Mouse (Mus musculus) ovary, postnatal 14 days (tissue): ENCODE measurements around the gene Vars.
"Not testable (repeated sequence)": the region's sequence is repeated elsewhere in the genome, so short reads cannot be mapped to it uniquely, and the experiment has no call there.

Source experiments
- DNase-seq: peaks from one replicate; pipeline ENCODE4 v3.0.0; 2022; ENCODE audit warnings: low spot score

Vars gene

DNA sequence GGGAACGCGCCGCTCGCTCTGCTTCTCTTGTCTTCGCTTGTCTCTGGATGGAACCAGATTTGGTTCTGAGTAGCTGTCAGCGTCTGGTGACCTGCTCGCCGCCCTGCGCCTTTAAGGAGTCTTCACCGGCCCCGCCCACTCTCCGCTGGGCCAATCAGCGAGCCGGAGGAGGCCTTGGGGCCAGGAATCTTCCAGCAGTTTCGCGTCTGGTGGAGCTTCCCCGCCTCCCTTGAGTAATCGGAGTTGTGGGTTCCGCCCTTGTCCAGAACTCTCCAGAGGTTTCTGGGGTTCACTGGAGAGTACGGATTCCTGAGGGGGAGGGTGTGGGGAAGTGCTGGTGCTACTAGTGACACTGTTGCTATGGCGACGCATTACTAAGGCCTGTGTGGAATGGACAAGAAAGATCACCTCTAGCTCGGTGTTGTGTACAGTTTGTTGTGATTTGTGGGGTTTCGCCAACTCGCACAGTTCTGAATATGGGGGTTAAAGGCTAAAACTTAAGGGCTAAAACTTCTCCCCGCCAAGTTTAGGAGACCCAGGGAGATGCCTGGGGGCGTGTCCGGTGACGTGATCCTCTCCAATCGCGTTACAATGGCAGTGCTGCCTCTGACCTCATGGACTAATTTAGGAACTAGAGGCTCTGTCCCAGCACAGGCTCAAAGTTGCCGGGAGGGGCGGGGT lies 28.6 kb upstream of the Vars start, which contains the start of the genes Hspa1a and Hspa1l:
TSS of gene Hspa1a (minus strand) at position 88 of the 681 bp plus-strand sequence.
TSS of gene Hspa1l (plus strand) at position 635 of the 681 bp plus-strand sequence.
- peak; percentile 61 for DNase-seq

DNA sequence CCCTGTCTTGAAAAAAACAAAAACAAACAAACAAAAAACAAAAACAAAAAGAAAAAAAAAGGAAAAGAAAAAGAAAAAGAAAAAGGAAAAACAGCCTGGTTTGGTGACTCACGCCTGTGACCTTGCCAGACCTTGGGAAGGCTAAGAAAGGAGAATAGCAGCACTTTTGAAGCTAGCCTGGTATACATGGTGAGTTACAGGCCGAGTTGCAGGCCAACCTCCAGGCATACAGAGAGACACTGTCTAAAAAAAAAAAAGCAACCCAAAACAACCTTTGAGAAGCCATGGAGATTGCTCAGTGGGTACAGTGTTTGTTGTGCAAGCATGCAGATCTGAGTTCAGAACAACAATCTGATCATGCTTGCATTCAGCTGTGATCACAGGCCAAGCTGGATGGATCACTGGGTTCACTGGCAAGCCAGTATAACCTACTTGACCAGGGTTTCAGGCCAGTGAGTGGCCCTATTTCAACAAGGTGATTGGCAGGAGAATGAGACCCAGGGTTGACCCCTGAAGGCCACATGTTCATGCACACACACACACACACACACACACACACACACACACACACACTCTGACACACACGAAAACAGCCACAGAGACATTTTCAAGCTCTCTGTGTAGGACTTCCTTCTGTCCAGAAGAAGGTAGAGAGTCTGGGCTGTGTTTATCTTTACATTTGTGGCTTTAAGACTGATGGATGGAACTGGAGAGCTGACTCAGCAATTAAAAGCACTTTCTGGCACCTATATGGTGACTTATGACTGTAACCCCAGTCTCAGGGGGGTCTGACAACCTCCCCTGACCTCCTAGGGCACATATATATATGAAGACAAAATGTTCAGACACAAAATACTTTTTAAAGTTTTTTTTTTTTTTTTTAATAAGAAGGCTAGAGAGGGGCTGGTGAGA lies 24.9 kb upstream of the Vars start:
- no peak for DNase-seq

DNA sequence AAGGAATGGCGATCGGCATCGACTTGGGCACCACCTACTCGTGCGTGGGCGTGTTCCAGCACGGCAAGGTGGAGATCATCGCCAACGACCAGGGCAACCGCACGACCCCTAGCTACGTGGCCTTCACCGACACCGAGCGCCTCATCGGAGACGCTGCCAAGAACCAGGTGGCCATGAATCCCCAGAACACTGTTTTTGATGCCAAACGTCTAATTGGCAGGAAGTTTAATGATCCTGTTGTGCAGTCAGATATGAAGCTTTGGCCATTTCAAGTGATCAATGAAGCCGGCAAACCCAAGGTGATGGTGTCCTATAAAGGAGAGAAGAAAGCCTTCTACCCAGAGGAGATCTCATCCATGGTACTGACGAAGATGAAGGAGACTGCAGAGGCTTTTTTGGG lies 23.8 kb upstream of the Vars start:
- DNase-seq: no peak

DNA sequence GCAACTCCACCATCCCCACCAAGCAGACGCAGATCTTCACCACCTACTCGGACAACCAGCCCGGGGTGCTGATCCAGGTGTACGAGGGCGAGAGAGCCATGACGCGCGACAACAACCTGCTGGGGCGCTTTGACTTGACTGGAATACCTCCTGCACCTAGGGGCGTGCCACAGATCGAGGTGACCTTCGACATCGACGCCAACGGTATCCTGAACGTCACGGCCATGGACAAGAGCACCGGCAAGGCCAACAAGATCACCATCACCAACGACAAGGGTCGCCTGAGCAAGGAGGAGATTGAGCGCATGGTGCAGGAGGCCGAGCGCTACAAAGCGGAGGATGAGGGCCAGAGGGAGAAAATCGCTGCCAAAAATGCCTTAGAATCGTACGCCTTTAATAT lies 22.5 kb upstream of the Vars start:
- no peak for DNase-seq

DNA sequence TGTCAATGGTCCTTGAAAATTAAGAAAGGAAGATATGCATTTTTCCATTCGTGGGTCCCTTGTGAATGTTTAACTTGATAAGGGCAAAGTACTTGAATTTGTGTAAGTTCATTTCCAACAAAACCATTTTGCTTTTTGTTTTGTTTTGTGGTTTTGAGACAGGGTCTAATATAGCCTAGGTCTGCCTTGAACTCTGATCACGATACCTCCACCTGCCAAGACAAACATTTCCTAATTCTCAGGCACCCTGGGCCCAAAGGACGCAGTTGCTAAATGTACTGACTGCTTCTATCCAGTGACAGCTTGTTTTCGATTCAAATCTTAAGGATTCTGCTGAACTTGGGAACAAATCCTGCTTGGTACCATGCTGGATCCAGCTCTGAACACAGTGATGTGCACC lies 21.2 kb upstream of the Vars start:
- no peak for DNase-seq

DNA sequence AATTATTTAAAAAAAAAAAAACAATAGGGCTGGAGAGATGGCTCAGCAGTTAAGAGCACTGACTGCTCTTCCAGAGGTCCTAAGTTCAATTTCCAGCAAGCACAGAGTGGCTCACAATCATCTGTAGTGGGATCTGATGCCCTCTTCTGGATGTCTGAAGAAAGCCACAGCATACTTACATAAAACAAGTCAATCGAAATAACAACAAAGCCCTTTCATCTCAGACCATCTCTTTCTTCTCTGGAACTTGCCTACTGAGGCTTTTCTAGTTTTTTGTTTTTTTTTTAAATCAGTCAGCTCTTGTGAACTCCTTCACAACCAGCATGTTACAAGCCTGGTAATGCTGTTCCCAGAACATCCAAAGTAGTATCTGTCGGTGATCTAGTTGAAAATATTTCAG lies 20.1 kb upstream of the Vars start:
- DNase-seq: no peak

DNA sequence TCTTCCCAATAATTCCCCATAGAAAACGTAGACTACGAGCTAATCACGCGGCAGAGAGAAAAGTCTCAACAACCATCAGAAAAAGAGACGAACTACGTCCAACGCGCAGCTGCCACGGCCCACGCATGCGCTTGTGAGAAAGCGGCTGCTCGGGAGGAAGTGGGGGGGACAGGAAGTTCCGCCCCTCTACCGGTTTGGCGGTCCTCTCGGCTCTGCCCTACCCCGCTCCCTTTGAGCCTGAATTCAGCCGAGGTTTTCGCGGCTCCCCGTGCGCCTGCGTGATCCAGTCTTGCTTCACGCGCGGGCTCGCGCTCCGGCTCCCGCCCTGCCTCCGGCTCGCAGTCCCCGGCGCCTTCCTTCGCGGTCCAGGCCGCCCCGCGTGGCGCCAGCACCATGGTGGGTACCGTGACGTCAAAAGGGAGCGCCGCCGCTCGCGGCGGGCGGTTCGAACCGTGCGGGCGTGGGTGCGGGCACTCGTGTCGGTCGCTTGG lies 19.1 kb upstream of the Vars start, which contains the start of gene Lsm2:
TSS of gene Lsm2 (plus strand) at position 173 of the 491 bp plus-strand sequence.
- DNase-seq: peak; percentile 82

DNA sequence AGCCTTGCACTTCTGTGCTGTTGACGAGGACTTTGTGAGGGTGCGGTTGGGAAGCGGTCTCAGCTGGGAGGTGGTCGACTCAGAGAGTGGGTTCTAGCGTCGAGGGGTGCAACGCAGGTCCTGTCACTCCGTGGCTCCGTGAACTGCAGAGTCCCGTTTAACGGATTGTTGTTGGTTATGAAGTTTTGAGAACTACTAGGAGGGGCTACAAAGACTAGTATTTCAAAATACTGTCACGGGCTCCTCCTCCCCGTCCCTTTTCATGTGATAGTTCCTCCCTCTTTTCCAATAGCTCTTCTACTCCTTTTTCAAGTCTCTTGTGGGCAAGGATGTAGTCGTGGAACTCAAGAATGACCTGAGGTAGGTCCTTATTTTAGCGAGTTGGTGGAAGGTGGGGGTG lies 18.5 kb upstream of the Vars start:
- DNase-seq: no peak

DNA sequence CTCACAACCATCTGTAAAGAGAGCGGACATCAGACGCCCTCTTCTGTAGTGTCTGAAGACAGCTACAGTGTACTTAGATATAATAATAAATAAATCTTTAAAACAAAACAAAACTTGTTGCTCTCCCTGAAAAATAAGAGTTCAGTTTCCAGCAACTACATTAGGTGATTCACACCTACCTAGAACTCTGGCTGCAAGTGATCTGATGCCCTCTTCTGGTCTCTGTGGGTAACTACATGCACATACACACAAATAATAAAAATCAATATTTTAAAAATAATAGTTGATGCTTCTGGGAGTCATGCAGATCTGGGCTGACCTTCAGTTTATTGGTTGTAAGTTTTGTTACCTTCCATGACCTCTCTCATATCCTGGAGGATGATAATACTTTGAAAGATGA lies 16.6 kb upstream of the Vars start:
- DNase-seq: no peak

DNA sequence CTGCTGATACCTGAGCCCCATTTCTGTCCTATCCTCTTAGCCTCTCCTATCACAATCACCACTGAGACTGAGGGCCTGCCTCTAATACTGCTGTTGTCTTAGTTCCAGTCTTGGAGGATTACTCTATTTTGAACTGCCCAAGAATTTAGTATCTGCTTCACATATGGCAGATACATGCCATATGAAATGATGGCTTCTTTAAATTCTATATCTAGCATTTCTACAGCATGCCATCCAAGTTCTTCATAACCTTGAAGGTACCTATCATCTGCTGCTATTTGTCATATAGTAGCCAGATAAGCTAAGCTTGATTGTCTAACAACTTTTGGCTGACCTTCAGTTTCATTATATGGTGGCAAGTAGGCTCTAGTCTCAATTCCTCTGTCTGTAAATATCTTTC lies 6.0 kb upstream of the Vars start:
- DNase-seq: no peak

DNA sequence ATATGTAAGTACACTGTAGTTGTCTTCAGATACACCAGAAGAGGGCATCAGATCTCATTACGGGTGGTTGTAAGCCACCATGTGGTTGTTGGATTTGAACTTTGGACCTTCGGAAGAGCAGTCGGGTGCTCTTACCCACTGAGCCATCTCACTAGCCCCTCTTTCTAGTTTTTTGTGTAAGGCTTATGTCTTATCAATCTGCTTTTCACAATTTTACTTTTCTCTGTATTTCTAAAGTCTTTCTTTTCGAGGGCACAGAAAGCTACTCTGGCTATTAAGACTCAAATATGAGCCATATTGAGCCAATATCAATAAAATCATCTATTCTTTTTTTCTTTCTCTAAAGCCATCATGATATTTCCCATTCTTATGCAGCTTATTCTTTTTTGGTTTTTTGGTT lies 5.6 kb upstream of the Vars start:
- not testable (repeated sequence) for DNase-seq

DNA sequence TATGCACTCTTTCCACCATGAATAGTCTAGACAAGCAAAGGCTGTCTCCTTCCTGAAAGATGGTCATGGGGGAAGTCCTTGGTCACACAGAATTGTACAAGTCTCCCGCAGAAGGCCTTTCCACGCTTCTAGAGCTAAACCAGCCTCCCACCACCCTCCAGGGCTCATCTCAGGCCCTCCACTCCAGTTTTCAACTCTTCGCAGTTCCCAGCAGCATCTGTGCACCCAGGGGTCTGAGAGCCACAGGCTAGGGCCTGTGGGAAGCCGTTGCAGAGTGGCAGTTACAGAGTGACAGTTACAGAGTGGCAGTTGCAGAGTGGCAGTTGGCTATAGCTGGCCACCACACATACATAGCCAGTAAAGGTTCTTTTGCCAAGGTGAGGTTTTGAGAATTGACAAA lies 4.9 kb upstream of the Vars start:
- not testable (repeated sequence) for DNase-seq

DNA sequence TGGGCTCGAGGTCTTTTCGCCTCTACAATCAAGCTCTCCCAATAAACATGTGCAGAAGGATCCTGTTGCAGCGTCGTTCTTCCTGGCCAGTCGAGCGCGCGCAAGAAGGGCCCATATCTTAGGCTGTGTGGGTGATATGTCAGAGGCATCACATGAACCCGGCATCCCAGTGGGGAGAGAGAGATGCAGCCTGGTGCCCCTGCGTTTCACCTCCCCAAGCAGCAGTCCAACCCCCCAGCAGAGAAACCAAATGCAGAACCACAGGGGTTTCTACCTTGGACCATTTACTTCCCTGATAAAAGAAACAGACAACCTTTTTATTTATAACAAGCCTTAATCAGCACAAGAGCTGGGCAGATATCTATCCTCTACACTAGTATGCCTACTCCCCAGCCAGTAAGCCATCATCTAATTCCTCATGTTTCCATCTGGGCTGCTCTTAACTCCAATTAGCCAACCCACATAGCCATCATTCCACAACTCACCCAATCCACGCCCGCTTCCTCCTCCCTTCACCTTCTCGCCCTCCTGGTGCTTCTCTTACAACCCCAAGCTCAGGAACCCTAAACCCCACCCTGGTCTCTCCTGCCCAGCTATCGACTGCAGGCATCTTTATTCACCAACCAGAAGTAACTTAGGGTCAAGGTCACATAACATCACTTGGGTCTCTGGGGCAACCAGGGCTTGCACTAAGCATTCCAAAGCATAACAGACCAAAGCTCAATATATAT lies 4.2 kb upstream of the Vars start:
- DNase-seq: no peak

DNA sequence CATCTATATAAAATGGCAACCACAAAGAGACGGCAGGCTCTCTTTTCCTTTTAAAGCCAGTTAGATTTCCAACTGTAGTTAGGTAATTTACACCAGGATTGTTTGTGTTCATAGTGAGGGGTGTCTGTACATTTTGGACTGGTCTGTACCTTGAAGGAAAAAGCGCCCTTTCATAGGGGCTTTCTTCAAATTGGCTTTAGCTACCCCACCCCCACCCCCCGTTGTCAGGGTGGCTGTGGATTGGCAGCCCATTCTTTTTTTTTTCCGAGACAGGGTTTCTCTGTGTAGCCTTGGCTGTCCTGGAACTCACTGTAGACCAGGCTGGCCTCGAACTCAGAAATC lies 3.7 kb upstream of the Vars start:
- DNase-seq: no peak

DNA sequence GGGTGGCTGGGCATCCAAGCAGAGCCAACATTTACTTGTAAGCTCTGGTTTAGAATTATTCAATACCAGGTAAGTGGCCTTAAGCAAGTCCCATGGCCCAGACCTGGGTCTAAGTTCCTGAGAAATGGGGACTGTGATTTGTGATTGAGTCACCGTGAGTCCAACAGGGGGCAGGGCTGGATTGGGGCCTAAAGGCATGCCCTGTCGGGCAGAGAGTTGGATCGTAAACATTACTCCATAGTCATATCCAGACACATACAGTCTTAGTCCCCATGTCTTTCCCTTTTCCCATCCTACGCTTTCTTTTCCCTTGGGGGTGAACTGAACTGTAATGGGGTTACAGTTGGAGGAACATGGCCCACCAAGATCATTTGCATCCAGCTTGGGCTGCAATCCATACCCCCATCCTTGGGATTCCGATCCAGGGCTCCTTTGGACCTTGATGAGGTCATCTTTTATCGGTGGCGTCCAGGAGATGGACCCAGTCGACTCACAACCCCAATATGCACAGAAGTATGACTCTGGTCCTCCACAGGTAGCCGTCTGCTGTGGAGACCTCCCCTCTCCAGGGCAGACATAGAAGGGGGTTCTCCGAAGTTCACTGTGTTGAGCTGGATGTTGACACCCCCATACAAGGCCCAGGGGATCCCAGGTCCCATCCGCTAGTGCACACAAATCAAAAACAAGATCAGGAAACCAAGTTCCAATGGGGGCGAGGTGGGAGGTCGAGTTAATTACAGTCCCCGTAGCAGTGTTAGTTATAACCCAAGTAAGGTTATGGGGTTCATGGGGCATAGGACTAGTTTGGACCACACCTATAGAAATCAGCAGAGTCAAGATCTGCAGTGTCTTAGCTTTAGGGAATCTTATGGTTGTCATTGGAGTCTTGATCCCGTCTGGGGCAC lies 2.0 kb upstream of the Vars start:
- DNase-seq: no peak

DNA sequence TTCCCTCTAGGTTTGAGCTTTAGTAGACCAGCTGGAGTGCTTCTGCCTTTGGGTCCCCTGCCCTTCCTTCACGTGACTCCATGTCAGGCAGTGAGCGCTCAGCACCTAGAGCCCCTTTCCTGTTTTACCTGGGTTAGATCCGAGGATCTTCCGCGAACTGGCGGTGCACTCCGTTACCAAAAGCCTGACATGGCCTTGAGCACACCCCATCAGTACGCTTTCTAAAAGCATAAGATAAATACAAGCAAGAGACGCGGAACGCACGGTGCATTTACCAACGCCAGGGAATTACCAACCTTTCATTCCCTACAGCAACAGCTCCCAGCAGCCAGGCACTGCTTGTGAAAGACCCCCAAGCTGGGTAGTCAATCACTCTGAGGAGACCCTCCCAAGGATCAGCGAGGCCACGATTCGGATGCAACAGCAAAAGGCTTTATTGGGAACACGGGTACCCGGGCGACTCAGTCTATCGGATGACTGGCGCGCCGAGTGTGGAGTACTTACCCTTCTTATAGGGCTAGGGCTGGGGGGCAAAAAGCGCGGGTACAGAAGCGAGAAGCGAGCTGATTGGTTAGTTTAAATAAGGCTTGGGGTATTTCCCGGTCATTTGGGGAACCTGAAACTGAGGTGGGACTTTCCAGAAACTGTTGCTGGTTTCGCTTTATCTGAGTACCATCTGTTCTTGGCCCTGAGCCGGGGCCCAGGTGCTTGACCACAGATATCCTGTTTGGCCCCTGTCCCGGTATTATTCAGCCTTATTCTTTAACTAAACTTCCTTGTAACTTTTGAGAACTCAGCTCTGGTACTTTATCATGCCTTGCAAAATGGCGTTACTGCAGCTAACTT lies 693 bp upstream of the Vars start:
- DNase-seq: not testable (repeated sequence)

DNA sequence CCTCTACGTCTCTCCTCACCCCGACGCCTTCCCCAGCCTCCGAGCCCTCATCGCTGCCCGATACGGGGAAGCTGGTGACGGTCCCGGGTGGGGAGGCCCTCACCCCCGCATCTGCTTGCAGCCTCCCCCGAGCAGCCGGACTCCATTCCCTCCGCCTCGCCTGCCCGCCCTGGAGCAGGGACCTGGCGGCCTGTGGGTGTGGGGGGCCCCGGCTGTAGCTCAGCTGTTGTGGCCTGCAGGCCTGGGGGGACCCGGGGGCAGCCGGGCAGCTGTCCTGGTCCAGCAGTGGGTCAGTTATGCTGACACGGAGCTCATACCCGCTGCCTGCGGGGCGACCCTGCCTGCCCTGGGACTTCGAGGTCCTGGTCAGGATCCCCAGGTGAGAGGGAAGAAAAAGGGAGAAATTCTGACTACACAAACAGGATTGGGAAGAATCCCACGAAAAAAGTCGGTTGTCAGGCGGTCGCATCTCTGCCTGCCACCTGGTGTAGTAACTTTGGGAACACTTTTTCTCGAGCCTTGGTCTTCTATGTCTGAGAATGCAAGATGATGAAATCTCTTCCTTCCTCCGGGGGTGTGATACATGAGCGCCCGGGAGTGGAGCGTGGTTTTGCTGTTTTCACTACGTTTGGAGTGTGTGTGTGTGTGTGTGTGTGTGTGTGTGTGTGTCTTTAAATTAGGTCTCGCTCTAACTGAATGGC lies 815 bp downstream of the Vars start:
- DNase-seq: no peak

DNA sequence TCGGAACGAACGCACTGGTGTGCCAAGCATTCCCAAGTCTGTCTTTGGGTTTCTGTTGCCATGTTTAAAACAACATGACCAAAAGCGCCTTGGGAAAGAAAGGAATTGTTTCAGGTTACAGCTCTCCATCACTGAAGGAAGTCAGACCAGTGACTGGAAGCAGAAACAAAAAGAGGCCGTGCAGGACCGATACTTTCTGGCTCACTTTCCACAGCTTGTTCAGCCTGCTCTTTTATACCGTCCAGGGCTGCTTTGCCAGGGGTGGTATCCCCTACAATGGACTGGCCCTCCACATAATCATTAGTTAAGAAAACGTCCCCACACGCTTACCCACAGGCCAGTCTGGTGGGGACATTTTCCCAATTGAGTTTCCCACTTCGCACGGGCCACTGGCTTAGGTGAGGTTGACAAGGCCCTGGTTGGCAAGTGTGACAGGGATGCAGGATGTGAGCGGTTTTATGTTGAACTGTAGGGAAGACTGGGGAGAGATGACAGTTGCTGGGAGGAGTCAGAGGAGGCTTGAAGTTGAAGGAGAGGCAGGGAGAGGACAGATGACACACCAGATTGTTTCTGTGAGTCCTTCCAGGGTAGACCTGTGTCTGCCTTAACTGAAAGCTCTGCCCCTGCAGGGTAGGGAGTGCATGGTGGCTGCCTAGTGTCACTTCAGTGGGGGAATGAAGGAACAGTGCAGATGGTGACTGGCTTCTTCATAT lies 1.5 kb downstream of the Vars start:
- DNase-seq: no peak
